Mouse (Mus musculus): ENCODE data around the gene Ap4s1. TPM values are rescaled to one million over a fixed set of nuclear protein-coding genes. Genes with fewer than 3 reads are reported as not detected.

Ap4s1 gene
- polyA plus RNA-seq, 1 experiment from 2014 or later, result 37.8 TPM

DNA sequence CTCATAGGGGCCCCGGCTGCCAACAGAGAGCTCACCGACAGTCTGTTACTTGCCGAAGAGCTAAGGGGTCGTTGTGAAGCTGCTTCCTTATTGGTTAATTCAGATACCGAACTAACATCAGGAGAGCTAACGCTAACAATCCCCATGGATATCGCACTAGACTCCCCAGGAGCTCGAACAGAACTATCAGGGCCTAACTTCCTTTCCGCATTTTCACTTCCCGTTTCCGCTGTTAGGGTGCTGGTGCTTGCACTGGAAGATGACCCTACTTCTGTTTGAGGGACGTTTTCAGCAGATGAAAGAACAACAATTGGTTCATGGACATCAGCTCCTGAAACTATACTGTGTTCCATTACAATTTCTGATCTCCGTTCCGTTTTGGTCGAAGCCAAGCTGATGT, 77.9 kb downstream of the Ap4s1 start:
- no peak overlapping the region for H3K9ac ChIP-seq (ENCODE audit: low read length)
- H3K4me3 ChIP-seq (ENCODE audit: low read depth, low read length), result no peak overlapping the region
- no peak overlapping the region for H3K4me2 ChIP-seq (ENCODE audit: low read depth, severe bottlenecking)
- WGBS, result 94% methylated on average over 15 of the region's 15 CpGs
- H3K36me3 ChIP-seq (ENCODE audit: control insufficient read depth, insufficient read depth, low read length), result peaks cover 22% of the 10 kb centered on the region
- no peak for DNase-seq (ENCODE audit: low spot score)
- H3K9me3 ChIP-seq (ENCODE audit: control insufficient read depth, low read length), result no peaks in the 10 kb centered on the region
- no peak for ATAC-seq (ENCODE audit: insufficient number of reproducible peaks, low FRiP score, low TSS enrichment, low read depth)
- H3K27ac ChIP-seq (replicated peaks; ENCODE audit: low read depth, low read length), result no peak overlapping the region
- no peaks in the 10 kb centered on the region for H3K27me3 ChIP-seq (ENCODE audit: control insufficient read depth, insufficient read depth, low read length)
- no peaks in the 10 kb centered on the region for H3K4me1 ChIP-seq (ENCODE audit: control insufficient read depth, insufficient read depth, low read length)

DNA sequence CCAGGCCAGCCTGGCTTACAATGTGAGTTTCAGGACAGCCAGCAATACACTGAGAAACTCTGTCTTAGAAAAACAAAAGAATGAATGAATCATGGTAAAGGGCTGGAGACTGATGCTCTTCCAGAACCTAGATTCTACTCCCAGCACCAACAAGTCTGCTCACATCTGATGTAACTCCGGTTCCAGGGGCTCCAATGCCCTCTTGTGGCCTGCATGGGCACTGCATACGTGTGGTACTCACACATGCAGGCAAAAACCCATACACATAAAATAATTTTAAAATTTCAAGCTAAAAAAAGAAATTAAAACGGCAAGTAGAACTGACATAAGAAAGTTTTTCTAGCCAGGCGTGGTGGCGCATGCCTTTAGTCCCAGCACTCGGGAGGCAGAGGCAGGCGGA, 94.0 kb downstream of the Ap4s1 start:
- no peak overlapping the region for H3K9ac ChIP-seq (ENCODE audit: low read length)
- H3K27me3 ChIP-seq (ENCODE audit: control insufficient read depth, insufficient read depth, low read length), result no peaks in the 10 kb centered on the region
- H3K9me3 ChIP-seq (ENCODE audit: control insufficient read depth, low read length), result no peaks in the 10 kb centered on the region
- no peak overlapping the region for H3K4me3 ChIP-seq (ENCODE audit: low read depth, low read length)
- no peak overlapping the region for H3K4me2 ChIP-seq (ENCODE audit: low read depth, severe bottlenecking)
- 89% methylated on average over 7 of the region's 7 CpGs for WGBS
- peaks cover 28% of the 10 kb centered on the region for H3K36me3 ChIP-seq (ENCODE audit: control insufficient read depth, insufficient read depth, low read length)
- DNase-seq (ENCODE audit: low spot score) (peak; percentile 53), ATAC-seq (ENCODE audit: insufficient number of reproducible peaks, low FRiP score, low TSS enrichment, low read depth) (no peak)
- H3K4me1 ChIP-seq (ENCODE audit: control insufficient read depth, insufficient read depth, low read length), result no peaks in the 10 kb centered on the region
- no peak overlapping the region for H3K27ac ChIP-seq (replicated peaks; ENCODE audit: low read depth, low read length)

Other genes with a start within 250 kb of the Ap4s1 start
- gene Coch, start 97.7 kb upstream of the Ap4s1 start, polyA plus RNA-seq (2014; fragmentation: Nextera tagmentation; extraction: Ambion mirVana), result 1.3 and 1.5 TPM in 2 replicates
- gene Strn3, start 864 bp downstream of the Ap4s1 start, polyA plus RNA-seq (2014; fragmentation: Nextera tagmentation; extraction: Ambion mirVana), result 49.7 and 56.0 TPM in 2 replicates
- gene Hectd1, start 138.5 kb downstream of the Ap4s1 start, polyA plus RNA-seq (2014; fragmentation: Nextera tagmentation; extraction: Ambion mirVana), result 40.0 and 43.1 TPM in 2 replicates

All from limb, embryonic 11.5 days (tissue).